Mouse (Mus musculus) right cerebral cortex, postnatal 36 days (tissue): Measurements from ENCODE around the gene Rdh13.
"Not testable (repeated sequence)": the region's sequence is repeated elsewhere in the genome, so short reads cannot be mapped to it uniquely, and the experiment has no call there.

Experiments used
- DNase-seq, 2 experiments: peaks; one replicate each; pipeline ENCODE4 v3.0.0; 2022; ENCODE audit warnings: low spot score in 2 of 2, mixed read lengths in 1 of 2

Gene Rdh13

GRCm38 (mm10) chr7:4432026-4432425 lies 13.4 kb downstream of the Rdh13 start:
- DNase-seq, result no peak

- DNase-seq, result peak; percentile 36 to 49
Observed at GRCm38 (mm10) chr7:4431548-4431947, 13.9 kb downstream of the Rdh13 start.

GRCm38 (mm10) chr7:4430246-4430844 lies 15.1 kb downstream of the Rdh13 start:
- no peak for DNase-seq

- peak; percentile 87 to 89 for DNase-seq
Observed at GRCm38 (mm10) chr7:4427161-4427912, 18.1 kb downstream of the Rdh13 start.

GRCm38 (mm10) chr7:4420230-4420629 lies 25.2 kb downstream of the Rdh13 start:
- DNase-seq, result no peak

GRCm38 (mm10) chr7:4419681-4420080 lies 25.8 kb downstream of the Rdh13 start:
- no peak for DNase-seq

GRCm38 (mm10) chr7:4412406-4412805 lies 33.0 kb downstream of the Rdh13 start:
- DNase-seq, result not testable (repeated sequence)

GRCm38 (mm10) chr7:4397730-4398129 lies 47.7 kb downstream of the Rdh13 start, which contains the start of gene Gp6:
Gene Gp6, minus strand, starts transcription at chr7:4397744.
- no peak for DNase-seq
